Mouse (Mus musculus) erythroid progenitor cell, adult 5-6 weeks (primary cell): Measurements from ENCODE around the gene Phf20. TPM values are rescaled to one million over a fixed set of nuclear protein-coding genes. Genes with fewer than 3 reads are reported as not detected.

Experiments used
- ATAC-seq: replicated peaks from 2 replicates; pipeline ENCODE4 v1.8.0; 2016; ENCODE audit warnings: moderate number of reproducible peaks, mild to moderate bottlenecking, moderate TSS enrichment, inconsistent platforms; ENCODE audit not compliant: poor library complexity, low FRiP score, severe bottlenecking
- total RNA-seq, 2 experiments: library from RNA; stranded (forward) in 1 of 2; stranded (reverse) in 1 of 2; fragments of 150-400 nt in 1 of 2; fragments of 186-747, 209-891 nt in 1 of 2; gene quantifications; 2 replicates each; pipeline versions ENCODE4 v1.2.3 to v1.2.4; 2015 to 2017; ENCODE audit warnings: low replicate concordance in 2 of 2

Phf20 gene
- total RNA-seq, 2 experiments from 2014 or later, result 14.6 to 15.1 TPM

DNA sequence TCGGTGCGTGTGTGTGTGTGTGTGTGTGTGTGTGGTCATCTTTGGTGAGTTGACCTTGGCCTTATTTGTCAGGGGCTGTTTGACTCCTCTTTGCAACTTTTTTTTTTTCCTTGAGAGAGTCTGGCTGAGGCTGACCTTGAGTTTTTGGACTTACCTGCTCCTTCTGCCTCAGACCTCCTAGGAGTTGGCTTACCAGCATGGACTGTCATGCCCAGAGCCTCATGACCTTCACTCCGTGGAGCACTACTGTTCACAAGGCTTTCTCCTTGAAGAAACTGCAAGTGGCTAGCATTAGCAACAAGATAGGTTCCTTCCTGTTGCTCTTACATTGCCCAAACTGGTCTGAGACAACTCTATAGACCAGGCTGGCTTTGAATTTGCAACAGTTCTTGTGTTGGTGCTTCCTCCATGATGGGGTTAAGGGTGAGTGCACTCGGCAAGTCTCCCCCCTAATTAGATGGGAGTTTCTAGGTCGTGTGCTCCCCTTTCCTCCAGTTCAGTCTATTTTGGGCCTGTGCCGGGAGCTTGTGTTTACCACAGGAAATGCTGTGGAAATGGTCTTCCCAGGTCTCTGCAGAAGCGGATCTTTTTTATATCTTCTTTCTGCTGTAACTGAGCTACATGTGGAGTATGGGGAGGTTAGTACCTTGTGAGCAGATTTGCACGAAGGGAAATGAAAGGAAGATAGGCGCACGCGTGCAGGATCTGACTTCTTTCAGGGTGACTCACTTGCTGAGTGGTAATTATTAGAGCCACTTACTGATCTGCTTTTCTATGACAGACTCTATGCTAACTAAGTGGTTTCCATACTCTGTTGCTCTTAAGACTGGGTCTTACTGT is 61.9 kb downstream of the Phf20 start:
- ATAC-seq, result no peak

DNA sequence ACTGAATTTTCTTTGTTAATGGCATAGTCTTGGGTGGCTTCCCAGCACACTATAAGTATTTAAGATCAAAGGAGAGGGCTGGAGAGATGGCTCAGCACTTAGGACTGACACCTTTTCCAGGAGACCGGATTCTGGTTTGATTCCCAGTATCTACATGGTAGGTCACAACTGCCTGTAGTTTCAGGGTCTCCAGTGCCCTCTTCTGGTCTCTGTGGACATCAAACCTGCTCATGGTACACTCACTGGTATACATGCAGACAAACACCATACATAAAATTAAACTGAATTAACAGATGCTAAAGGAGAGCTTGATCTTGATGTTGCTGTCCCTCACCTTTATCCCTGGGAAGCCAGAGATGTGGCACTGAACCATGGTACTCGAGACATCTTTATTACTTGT is 64.7 kb downstream of the Phf20 start:
- no peak for ATAC-seq

DNA sequence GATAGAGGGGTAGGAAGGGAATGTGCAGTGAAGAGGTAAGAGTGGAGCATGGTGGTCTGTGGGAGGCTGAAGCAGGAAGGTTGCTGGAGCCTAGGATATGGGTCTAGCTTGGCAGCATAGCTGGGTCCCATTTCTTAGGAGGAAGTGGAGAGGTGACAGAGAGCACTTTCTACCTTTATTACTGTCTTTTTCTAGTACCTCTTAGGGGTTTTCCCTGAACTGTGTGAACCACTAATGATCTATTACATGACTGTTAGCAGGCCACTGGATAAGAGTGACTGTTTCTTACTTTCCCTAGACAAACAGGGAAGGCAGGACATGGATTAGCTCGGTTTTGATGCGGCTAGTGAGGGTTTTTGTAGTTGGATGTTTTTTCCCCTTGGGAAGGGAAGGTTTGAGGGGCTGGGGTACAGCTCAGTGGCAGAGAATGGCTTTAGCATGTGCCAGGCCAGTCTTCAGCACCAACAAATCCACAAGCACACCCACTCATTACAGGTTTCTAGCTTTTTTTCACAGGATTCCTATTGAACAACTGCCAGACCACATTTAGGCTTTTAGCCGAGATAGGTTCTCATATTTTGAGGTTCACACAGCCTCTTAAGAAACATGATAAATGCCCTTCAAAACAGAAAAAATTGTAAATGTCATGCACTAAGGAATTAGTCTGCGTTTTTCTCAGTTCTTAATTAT is 67.1 kb downstream of the Phf20 start:
- no peak for ATAC-seq

DNA sequence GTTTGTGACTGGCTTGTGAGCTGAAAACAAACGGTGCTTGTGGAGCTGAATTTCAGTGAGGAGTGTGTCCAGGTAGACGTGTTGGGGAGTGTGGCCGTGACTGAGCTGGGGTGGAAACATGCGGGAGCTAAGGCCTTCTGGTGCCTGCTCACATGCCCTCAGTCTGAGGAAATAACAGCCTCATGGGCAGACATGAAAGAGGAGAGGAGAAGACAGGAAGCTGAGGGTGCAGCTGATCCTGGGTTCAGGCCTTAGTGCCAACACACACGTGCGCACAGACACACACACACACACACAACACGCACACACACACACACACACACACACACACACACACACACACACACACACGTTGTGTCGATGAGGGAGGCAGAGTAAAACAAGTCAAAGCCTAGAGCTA is 71.4 kb downstream of the Phf20 start:
- ATAC-seq, result no peak

DNA sequence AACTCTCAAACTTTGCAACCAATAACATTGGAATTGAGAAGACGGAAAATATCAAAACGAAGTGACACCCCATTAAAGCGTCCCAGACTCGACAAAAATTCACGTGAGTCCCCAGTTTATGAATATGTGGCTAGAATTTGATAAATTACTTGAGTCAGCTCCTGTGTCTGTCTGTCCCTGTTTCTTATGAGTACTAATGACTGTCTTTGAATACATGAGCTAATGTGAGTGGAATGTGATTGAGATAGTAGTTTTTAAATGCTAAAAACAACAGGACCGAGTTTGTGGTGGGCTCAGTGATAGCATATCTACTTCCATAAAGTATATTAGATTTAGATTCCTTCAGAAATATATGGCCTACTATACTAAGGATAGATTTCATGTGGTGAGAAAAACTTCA is 76.3 kb downstream of the Phf20 start:
- ATAC-seq, result no peak

DNA sequence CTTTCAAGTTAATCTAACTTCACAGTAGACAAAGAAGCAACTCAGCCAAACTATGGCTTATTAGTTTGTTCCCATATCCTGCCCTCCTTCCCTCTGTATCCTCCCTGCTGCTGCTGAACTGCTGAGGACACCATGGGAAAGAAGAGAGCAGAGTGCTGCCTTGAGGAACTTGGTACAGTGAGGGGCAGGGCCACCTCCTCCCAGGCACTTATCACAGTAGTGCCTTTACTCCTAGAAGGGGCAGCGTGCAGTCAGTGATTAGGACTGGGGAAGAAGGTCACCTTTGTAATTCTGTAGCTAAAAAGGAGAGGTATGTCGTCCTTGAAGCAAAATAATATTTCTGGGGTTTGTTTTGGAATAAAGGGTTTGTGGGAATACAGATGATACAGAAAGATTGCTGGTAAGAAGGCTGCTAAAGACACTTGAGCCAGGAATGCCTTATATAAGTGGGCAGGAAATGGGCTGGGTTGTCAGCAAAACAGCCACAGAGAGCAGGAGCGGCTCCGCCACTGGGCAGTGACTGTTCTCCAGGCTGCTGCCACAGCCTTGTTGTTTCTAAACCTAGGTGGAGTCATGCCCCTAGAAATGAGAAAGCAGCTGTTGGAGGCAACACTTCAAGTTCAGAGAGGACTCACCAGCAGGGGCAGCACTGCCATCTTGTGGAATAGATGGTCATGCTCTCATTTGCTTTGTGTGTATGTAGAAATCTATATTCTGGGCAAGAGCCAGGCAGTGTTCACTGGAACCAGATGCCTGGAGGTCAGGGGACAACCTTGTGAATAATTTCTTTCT is 82.2 kb downstream of the Phf20 start:
- peak; percentile 73 for ATAC-seq

DNA sequence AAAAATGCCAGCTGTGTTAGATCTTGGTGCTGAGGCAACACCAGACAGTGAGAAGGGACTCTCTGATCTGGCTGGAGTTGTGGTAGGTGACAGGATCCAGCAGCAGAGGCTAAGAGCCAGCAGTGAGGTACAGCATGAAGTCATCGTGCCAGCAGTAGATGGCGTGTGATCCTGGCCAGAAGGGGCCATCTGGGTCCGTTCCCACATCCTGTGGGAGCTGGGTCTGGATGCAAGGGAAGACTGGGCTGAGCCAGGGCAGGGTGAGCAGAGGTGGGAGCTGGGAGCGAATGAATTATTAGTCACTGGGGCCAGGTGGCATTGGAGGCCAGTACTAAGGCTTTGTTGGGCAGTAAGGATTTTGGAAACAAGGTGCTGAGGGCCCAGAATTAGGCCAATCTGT is 85.0 kb downstream of the Phf20 start:
- ATAC-seq, result no peak

DNA sequence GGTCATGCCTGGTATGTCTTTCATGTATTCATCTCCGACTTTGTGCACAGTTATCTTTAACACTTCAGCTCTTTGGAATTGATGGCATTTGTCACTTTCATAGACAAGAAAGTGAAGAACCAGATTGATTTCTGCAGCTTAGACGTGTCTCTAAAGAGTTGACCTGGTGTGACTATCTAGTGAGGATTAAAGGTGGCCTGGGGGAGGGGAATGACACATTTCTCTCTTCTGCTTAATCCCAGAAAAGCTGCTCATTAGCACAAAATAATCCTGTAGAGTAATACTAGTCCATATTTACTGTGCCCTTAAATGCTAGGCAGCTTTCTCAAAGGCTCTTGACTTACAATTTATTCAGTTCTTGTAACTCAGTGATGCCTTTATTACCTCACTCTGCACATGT is 88.9 kb downstream of the Phf20 start:
- ATAC-seq, result no peak

DNA sequence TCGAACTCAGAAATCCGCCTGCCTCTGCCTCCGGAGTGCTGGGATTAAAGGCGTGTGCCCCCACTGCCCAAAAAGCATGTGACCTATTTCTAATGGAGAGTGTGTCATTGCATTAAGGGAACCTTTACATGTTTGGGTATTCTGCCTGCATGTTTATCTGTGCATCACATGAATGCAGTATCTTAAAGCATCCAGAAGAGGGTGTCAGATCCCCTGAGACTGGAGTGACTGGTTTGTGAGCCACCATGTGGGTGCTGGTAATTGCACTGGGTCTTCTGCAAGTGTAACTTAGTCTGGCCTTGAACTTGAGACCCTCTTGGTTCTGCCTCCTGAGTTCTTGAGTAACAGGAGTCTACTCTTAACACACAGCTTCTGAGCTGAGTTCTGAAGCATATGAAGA is 90.5 kb downstream of the Phf20 start:
- ATAC-seq, result no peak

DNA sequence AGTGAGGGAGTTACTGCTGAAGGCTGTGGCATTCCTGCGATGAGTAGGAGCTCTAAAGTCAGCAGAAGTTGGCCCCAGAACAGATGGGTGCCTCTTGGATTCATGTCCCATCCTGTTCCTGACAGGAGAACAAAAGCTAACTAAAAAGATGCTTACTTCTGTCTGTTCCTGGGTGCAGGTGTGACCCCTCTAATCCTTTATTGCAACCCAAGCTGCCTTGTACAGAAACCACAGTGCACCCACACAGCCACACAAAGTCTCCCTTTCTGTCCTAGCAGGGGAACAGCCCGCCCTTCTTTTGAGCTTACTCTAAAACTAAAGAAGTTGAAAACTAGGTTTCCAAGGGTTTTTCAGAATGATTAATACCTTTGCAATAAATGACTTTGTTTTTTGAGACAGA is 92.0 kb downstream of the Phf20 start:
- no peak for ATAC-seq

DNA sequence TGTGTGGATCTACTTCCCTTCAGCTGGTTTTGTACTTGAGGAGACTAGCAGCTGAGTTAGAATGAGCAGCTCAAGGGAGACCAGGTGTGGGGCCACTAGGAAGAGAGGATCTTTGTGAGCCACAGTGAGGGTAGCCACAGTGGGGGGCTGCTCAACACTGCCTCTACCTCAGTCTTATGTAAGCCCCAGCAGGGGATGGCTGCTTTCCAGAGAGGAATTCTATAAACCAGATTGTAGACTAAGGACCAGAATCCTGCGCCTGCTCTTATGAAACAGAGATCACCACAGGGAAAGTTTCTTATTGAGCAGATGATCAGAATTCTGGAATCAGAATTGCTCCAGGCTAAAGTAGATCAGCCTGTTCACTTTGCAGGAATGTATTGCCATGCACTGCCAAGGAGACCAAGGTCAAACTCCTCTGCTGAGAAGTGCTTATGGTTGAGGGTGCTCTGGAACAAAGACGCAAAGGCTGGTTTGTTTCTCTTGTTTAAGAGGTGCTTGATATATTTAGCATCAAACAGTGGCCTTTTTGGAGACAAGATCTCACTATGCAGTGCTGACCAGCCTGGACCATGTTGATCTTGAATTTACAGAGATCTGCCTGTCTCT is 93.4 kb downstream of the Phf20 start:
- ATAC-seq, result no peak

DNA sequence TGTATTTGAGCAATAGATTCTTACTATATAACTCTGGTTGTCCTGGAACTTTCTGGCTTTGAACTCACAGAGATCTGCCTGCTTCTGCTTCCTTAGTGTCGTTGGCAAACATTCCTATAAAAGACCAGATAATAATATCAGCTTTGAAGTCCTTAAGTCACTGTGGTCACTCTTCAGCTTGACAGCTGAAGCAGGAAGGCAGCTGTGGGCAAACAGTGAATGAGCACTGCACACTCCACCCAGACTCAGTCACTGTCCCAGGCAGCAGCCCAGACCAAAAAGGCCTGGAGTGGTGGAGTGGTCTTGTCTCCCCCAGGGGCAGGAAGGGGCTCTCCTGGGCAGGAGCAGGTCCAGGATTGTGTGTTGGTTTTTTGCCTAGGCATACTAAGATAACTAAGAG is 95.7 kb downstream of the Phf20 start:
- no peak for ATAC-seq

DNA sequence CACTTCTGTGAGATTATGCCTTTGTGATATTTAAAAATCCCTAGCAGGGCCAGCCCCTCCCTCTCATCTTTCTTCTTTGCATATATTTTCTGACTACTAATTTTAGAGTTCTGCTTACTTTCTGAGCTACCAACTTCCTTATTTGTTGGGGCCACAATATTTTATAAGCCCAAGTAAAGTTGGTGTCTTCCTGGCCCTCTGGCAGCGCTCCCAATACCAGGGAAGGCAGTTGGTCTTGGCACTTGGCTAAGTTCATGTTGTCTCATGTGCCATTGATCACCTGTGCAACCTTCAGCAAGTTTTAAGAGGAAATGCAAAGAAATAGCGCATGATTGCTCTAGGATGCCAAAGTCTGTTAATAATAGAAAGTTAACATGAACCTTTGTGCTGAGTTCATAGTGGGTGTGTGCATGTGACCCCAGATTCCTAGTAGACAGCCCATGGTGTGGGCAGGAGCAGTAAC is 99.4 kb downstream of the Phf20 start:
- ATAC-seq, result no peak

DNA sequence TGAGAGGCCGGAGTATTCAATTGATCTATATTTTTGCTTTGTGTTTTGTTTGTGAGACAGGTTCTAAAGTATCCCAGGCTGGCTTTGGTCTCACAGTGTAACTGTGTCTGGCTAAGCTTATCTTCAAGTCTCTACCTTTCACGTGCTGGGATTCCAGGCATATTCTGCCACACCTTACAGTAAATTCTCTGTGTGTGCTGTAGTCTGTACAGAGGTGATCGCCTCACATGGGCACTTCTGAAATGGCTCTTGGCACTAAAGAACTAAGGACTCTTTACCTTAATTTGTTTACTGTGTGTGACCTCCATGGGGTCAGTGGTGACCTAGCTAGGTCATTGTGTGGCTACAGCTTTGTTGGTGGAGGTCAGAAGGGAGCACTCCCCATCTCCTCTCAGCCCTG is 99.9 kb downstream of the Phf20 start:
- no peak for ATAC-seq

DNA sequence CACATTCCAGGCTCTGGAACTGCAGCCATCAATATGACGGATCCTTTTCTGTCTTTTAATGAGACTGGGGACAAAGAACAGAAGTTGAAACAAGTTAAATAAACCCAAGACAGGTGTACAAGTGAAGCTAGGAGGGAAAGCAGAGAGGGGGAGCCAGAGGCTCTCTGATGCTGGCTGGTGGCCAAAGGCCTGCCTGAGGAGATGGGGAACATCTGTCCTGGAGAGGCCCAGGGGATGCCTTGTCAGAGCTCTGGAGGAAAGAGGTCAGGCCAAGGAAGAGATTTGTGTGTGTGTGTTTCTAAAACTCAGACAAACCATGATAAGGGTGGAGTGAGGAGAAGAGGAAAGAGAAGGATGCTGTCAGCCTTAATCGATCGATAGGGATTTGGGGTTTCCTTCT is 101.4 kb downstream of the Phf20 start:
- ATAC-seq, result no peak

DNA sequence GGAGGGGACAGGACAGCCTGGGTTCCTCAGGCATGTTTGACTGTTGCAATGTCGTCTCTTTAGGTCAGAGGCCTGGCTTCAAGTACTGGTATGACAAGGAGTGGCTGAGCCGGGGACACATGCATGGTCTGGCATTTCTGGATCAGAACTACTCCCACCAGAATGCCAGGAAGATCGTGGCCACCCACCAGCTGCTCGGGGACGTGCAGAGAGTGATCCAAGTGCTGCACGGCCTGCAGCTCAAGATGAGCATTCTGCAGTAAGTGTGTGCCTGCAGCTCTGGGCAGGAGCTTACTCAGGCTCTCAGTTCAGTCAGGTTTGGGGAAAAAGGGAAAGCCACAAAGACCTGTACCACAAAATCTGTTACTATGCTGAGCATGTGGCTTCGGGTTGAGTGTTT is 102.2 kb downstream of the Phf20 start:
- no peak for ATAC-seq

DNA sequence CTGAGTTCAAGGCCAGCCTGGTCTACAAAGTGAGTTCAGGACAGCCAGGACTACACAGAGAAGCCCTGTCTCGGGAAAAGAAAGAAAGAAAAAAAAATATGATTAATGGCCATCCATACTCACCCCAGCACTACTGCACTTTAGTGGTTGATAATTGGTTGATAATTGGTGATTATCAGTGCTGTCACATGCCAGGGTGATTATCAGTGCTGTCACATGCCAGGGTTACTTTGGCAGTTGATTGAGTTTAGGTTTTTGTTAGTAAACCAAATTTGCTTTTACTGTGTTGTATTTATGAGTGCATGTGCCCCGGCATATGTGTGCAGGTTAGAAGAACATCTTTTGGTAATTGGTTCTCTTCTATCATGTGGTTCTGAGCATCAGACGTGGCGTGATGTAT is 105.8 kb downstream of the Phf20 start:
- no peak for ATAC-seq

DNA sequence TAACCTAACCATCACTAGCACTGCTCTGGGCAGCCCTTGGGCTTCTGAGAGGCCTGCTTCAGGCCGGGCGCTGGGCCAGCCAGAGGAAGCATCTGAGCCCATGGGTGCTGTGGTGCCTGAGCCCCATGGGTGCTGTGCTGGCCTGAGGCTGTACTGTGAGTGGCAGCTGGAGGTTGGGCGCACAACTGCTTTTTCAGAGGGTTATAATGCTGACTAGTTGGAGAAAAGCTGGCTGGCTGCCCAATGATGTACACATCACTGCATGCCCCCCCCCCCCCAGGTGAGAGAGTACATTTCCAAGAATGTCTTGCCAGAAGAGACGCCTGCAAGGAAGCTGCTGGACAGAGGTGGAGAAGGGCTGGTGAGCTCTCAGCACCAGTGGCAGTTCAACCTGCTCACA is 108.1 kb downstream of the Phf20 start:
- ATAC-seq, result no peak

DNA sequence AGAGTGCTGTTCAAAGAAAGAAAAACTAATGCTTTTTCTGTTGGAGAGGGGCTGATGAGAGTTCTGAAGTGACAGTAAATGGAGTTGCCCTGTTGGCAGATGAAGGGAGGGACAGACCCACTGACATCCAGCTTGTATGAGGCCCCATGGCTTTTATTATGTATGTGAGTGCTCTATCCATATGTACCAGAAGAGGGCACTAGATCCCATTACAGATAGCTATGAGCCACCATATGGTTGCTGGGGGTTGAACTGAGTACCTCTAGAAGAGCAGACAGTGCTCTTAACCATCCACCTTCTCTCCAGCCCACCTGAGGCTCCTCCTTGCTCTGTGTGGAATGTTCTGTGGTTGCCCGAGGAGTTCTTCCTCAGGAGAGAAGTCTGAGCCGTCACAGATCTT is 109.6 kb downstream of the Phf20 start:
- peak; percentile 53; the same call in 1 of the 2 replicates for ATAC-seq

DNA sequence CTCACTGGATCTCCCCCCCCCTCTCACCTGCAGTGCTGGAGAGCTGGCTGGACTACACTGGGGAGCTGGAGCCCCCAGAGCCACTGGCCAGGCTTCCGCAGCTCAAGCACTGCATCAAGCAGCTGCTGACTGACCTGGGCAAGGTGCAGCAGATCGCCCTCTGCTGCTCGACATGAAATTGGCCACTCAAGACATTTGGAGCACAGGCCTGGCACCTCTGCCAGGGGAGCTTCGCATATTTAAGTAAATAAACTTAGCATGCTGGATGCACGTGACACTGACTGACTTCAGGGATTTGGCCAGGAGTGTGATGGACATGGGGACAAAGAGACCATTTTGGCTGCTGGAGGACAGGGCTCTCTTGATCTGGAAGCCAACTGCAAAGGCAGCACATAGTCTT is 111.0 kb downstream of the Phf20 start:
- no peak for ATAC-seq
